In genomic region chr10:42275401-42275870, GRCm38 (mm10) we compare ENCODE assay signal across 8 mouse cellular contexts. TPM values are rescaled to one million over a fixed set of nuclear protein-coding genes. Genes with fewer than 3 reads are reported as not detected.
DNase-seq lines count a peak whose midpoint lies in the region; ATAC-seq lines count a peak whose summit lies in the region.

No protein-coding gene starts in this region.

- DNase-seq in 416B (ENCODE audit: low read depth) (peak; percentile 67), NIH3T3 (ENCODE audit: low read depth) (peak; percentile 69)
- peak; percentile 56 for DNase-seq in heart, postnatal 4 days
- DNase-seq in layer of hippocampus, adult 9-11 months = peak; percentile 33
- DNase-seq in lung, postnatal 10 days = peak; percentile 62
- DNase-seq in right cerebral cortex, postnatal 25 days = peak; percentile 58

- H3K4me1 ChIP-seq in embryonic facial prominence, embryonic 12.5 days = peaks cover 30% of the 10 kb centered on the region

- WGBS in embryonic facial prominence, embryonic 12.5 days = under 1% methylated on average over 45 of the region's 54 CpGs

- 0 out of 2 replicates have a peak, but pooled peaks cover 5% of the 10 kb centered on the region for H3K27me3 ChIP-seq in embryonic facial prominence, embryonic 12.5 days

- H3K36me3 ChIP-seq in embryonic facial prominence, embryonic 12.5 days = 0 out of 2 replicates have a peak, but pooled peaks cover 4% of the 10 kb centered on the region

- H3K27ac ChIP-seq in embryonic facial prominence, embryonic 12.5 days = peak overlapping the region; percentile 95

- no peak for ATAC-seq in embryonic facial prominence, embryonic 12.5 days (ENCODE audit: insufficient number of reproducible peaks, insufficient read depth, low FRiP score, low TSS enrichment)
- ATAC-seq in megakaryocyte progenitor cell, adult 5-6 weeks (replicated peaks; ENCODE audit: poor library complexity) = no peak

- peak overlapping the region; percentile 82 for H3K4me3 ChIP-seq in embryonic facial prominence, embryonic 12.5 days

- no peaks in the 10 kb centered on the region for H3K9me3 ChIP-seq in embryonic facial prominence, embryonic 12.5 days

- peak overlapping the region; percentile 98 for H3K4me2 ChIP-seq in embryonic facial prominence, embryonic 12.5 days (replicated peaks)

- H3K9ac ChIP-seq in embryonic facial prominence, embryonic 12.5 days = peak overlapping the region; percentile 81

RNA-seq across cellular contexts. Expression of gene Foxo3, which starts 1.1 kb away (rescaled TPM):
- 5.9 and 6.5 TPM in 2 replicates for polyA plus RNA-seq in embryonic facial prominence, embryonic 12.5 days (2016; fragmentation: Nextera tagmentation; extraction: Ambion mirVana)
- total RNA-seq in heart, postnatal 4 days (2021) = 10 to 100 TPM; 29.4 to 33.1 TPM
- total RNA-seq in megakaryocyte progenitor cell, adult 5-6 weeks (2015) = 19.9 and 23.7 TPM in 2 replicates
- 20.1 and 22.8 TPM in 2 replicates for total RNA-seq in megakaryocyte progenitor cell, adult 5-6 weeks (2017)
